In genomic region chr7:3303789-3304188, GRCm38 (mm10) we compare ENCODE assay signal across 8 mouse cellular contexts. TPM values are rescaled to one million over a fixed set of nuclear protein-coding genes. Genes with fewer than 3 reads are reported as not detected.
A peak's percentile ranks its signal among the peaks of the same experiment; 100 is the strongest.
DNase-seq lines count a peak whose midpoint lies in the region; ATAC-seq and TF ChIP-seq lines count a peak whose summit lies in the region.

No protein-coding gene starts in this region.

- H3K9ac ChIP-seq in hindbrain, embryonic 15.5 days = peak overlapping the region; percentile 52
- H3K9ac ChIP-seq in midbrain, embryonic 16.5 days (ENCODE audit: low read depth, low read length) = peak overlapping the region; percentile 55

- H3K4me3 ChIP-seq in layer of hippocampus, adult 2 months = peak overlapping the region; percentile 78
- H3K4me3 ChIP-seq in hindbrain, embryonic 15.5 days = peak overlapping the region; percentile 48
- peak overlapping the region; percentile 47 for H3K4me3 ChIP-seq in midbrain, embryonic 16.5 days (ENCODE audit: low read depth, low read length)

- peak overlapping the region; percentile 95 for H3K27ac ChIP-seq in layer of hippocampus, adult 2 months
- H3K27ac ChIP-seq in hindbrain, embryonic 15.5 days (replicated peaks) = no peak overlapping the region
- no peak overlapping the region for H3K27ac ChIP-seq in midbrain, embryonic 16.5 days (ENCODE audit: low read length)

- peak overlapping the region; percentile 96 for H3K4me2 ChIP-seq in hindbrain, embryonic 15.5 days
- peak overlapping the region; percentile 74 for H3K4me2 ChIP-seq in midbrain, embryonic 16.5 days (ENCODE audit: low read length)

- peaks cover 34% of the 10 kb centered on the region for H3K4me1 ChIP-seq in hindbrain, embryonic 15.5 days (replicated peaks)
- peaks cover 16% of the 10 kb centered on the region for H3K4me1 ChIP-seq in midbrain, embryonic 16.5 days (ENCODE audit: control insufficient read depth, insufficient read depth, low read length)

- no peaks in the 10 kb centered on the region for H3K9me3 ChIP-seq in hindbrain, embryonic 15.5 days
- no peaks in the 10 kb centered on the region for H3K9me3 ChIP-seq in midbrain, embryonic 16.5 days (replicated peaks; ENCODE audit: control insufficient read depth, low read length, poor library complexity, severe bottlenecking)

- no peak for DNase-seq in layer of hippocampus, adult 2 months (ENCODE audit: low spot score in 2 of 2)
- DNase-seq in layer of hippocampus, adult 11-12 months (ENCODE audit: low spot score) = no peak
- DNase-seq in embryo, embryonic 9.5 days (ENCODE audit: extremely low spot score) = peak; percentile 39
- DNase-seq in adrenal gland, adult 18-20 months (ENCODE audit: low spot score in 2 of 2) = no peak
- DNase-seq in B cell, adult 2 months = no peak

- H3K27me3 ChIP-seq in hindbrain, embryonic 15.5 days = peaks cover 28% of the 10 kb centered on the region; the same call in 1 of the 2 replicates
- peaks cover 12% of the 10 kb centered on the region; the same call in 1 of the 2 replicates for H3K27me3 ChIP-seq in midbrain, embryonic 16.5 days (ENCODE audit: control insufficient read depth, insufficient read depth, low read depth, low read length)

- TF ChIP-seq CTCF in layer of hippocampus, adult 2 months (conservative IDR thresholded peaks at IDR 0.05) = no peak; the same call in 1 of the 2 replicates

- 3% methylated on average over 12 of the region's 12 CpGs for WGBS in hindbrain, embryonic 15.5 days
- 5% methylated on average over 12 of the region's 12 CpGs for WGBS in midbrain, embryonic 16.5 days

- peak; percentile 43; the same call in 1 of the 2 replicates for ATAC-seq in hindbrain, embryonic 15.5 days (ENCODE audit: low FRiP score, low read depth)
- ATAC-seq in midbrain, embryonic 16.5 days = peak; percentile 62
- ATAC-seq in frontal cortex, adult (ENCODE audit: low TSS enrichment) = no peak

- H3K36me3 ChIP-seq in hindbrain, embryonic 15.5 days = peaks cover 2% of the 10 kb centered on the region; the same call in 1 of the 2 replicates
- no peaks in the 10 kb centered on the region for H3K36me3 ChIP-seq in midbrain, embryonic 16.5 days (ENCODE audit: control insufficient read depth, insufficient read depth, low read length)

RNA-seq across cellular contexts. Expression of gene Prkcg, which starts 14.8 kb away (rescaled TPM):
- 100 to 1,000 TPM; 518 to 547 TPM for total RNA-seq in layer of hippocampus, adult 2 months (2021)
- 2.0 and 2.1 TPM in 2 replicates for polyA plus RNA-seq in hindbrain, embryonic 15.5 days (2015; fragmentation: Nextera tagmentation; extraction: Ambion mirVana)
- polyA plus RNA-seq in midbrain, embryonic 16.5 days (2015; fragmentation: Nextera tagmentation; extraction: Ambion mirVana) = 3.3 and 3.8 TPM in 2 replicates
- 1 to 10 TPM in 1 of 2 experiments, under 1 TPM in 1; 0.36 to 1.1 TPM for total RNA-seq in adrenal gland, adult 18-20 months (2021)

RNA-seq across cellular contexts. Expression of gene Myadm, which starts 14.9 kb away (rescaled TPM):
- 10 to 100 TPM; 52.5 to 60.1 TPM for total RNA-seq in layer of hippocampus, adult 2 months (2021)
- polyA plus RNA-seq in hindbrain, embryonic 15.5 days (2015; fragmentation: Nextera tagmentation; extraction: Ambion mirVana) = 37.8 and 40.7 TPM in 2 replicates
- 32.7 and 36.4 TPM in 2 replicates for polyA plus RNA-seq in midbrain, embryonic 16.5 days (2015; fragmentation: Nextera tagmentation; extraction: Ambion mirVana)
- total RNA-seq in adrenal gland, adult 18-20 months (2021) = 10 to 100 TPM; 55.9 to 68.6 TPM

RNA-seq across cellular contexts. Expression of gene Cacng7, which starts 29.0 kb away (rescaled TPM):
- 100 to 1,000 TPM; 128 to 138 TPM for total RNA-seq in layer of hippocampus, adult 2 months (2021)
- polyA plus RNA-seq in hindbrain, embryonic 15.5 days (2015; fragmentation: Nextera tagmentation; extraction: Ambion mirVana) = 3.9 and 4.1 TPM in 2 replicates
- polyA plus RNA-seq in midbrain, embryonic 16.5 days (2015; fragmentation: Nextera tagmentation; extraction: Ambion mirVana) = 2.6 and 3.0 TPM in 2 replicates
- total RNA-seq in adrenal gland, adult 18-20 months (2021) = 10 to 100 TPM in 1 of 2 experiments, 1 to 10 TPM in 1; 8.9 to 16.6 TPM

RNA-seq across cellular contexts. Expression of gene Nlrp12, which starts 54.2 kb away (rescaled TPM):
- not detected for total RNA-seq in layer of hippocampus, adult 2 months (2021)
- 0.03 and 0.04 TPM in 2 replicates for polyA plus RNA-seq in hindbrain, embryonic 15.5 days (2015; fragmentation: Nextera tagmentation; extraction: Ambion mirVana)
- 0.10 TPM in 1 of 2 replicates, not detected in the other for polyA plus RNA-seq in midbrain, embryonic 16.5 days (2015; fragmentation: Nextera tagmentation; extraction: Ambion mirVana)
- total RNA-seq in adrenal gland, adult 18-20 months (2021) = under 1 TPM in 1 of 2 experiments, not detected in 1; 0.20 TPM

Comparison
In these comparisons a context has a peak if more than half of its experiments do, and no peak if none do; other contexts are left out.
1. RNA of gene Prkcg, which starts 14.8 kb away (total RNA-seq): 518 to 547 TPM in layer of hippocampus, adult 2 months; 0.36 to 1.1 TPM in adrenal gland, adult 18-20 months; every median in the first group is over 100 times any median in the second.
2. RNA of gene Cacng7, which starts 29.0 kb away (total RNA-seq): 128 to 138 TPM in layer of hippocampus, adult 2 months; 8.9 to 16.6 TPM in adrenal gland, adult 18-20 months; every median in the first group is over 4 times any median in the second.
3. Peak in every context shown above with its lines, with median percentiles within 50 percentile points of each other: H3K4me3 ChIP-seq.